Mouse (Mus musculus): ENCODE data around the gene Tmem123. TPM values are rescaled to one million over a fixed set of nuclear protein-coding genes. Genes with fewer than 3 reads are reported as not detected.

The Tmem123 gene
- total and polyA plus RNA-seq, 3 experiments, result 43.5 to 88.8 TPM; not detected in 1

DNA sequence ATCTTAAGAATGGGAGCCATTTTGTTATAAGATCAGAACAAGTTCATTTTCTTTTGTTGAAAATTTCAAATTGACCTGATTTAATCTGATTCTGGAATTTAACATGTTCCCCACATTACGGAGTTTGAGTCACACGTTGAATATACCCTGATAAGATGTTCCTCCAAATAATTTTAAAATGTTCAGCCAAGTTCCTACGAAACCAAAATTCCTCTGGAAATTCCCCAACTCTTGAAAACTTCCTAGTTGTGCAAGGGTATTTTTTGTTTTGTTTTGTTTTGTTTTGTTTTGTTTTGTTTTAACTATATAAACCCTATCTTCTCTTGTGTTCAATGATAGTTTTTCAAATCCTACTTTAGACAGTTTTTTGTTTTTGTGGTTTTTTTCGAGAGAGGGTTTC lies 64.9 kb downstream of the Tmem123 start:
- no peaks in the 10 kb centered on the region for H3K27me3 ChIP-seq (ENCODE audit: control insufficient read depth in 1 of 2, insufficient read depth in 2 of 2, low read length in 2 of 2)
- H3K4me1 ChIP-seq (ENCODE audit: control insufficient read depth in 1 of 2, insufficient read depth in 2 of 2, low read length in 2 of 2), result peaks cover 23 to 27% of the 10 kb centered on the region in 2 experiments
- no peak overlapping the region; a peak in 1 of 4 replicates for H3K4me3 ChIP-seq (ENCODE audit: control insufficient read depth in 1 of 2, insufficient read depth in 1 of 2, low read depth in 2 of 2, low read length in 2 of 2)
- no peak for TF ChIP-seq JUND (IDR thresholded peaks at IDR 0.05; ENCODE audit: low read depth, low read length)
- no peak for TF ChIP-seq CHD2 (IDR thresholded peaks at IDR 0.05; ENCODE audit: low read length)
- TF ChIP-seq CTCF (IDR thresholded peaks at IDR 0.05 in 2 of 3, conservative IDR thresholded peaks at IDR 0.05 in 1 of 3; ENCODE audit: control insufficient read depth in 1 of 3, insufficient read depth in 1 of 3, low read depth in 2 of 3, low read length in 3 of 3, poor library complexity in 1 of 3, severe bottlenecking in 1 of 3), result no peak
- no peak for TF ChIP-seq MAFK (IDR thresholded peaks at IDR 0.05; ENCODE audit: borderline replicate concordance, low read depth, low read length)
- no peak for TF ChIP-seq ZC3H11A (IDR thresholded peaks at IDR 0.05; ENCODE audit: low read depth, low read length)
- TF ChIP-seq UBTF (IDR thresholded peaks at IDR 0.05; ENCODE audit: borderline replicate concordance, insufficient read depth, low read depth, low read length), result no peak
- TF ChIP-seq ZNF384 (IDR thresholded peaks at IDR 0.05; ENCODE audit: low read depth, low read length), result no peak
- TF ChIP-seq KAT2A (conservative IDR thresholded peaks at IDR 0.05; ENCODE audit: low read depth, low read length), result no peak
- TF ChIP-seq GATA1 (IDR thresholded peaks at IDR 0.05; ENCODE audit: low read depth, low read length), result no peak
- TF ChIP-seq SMC3 (IDR thresholded peaks at IDR 0.05; ENCODE audit: low read depth, low read length), result no peak
- no peak for TF ChIP-seq BHLHE40 (IDR thresholded peaks at IDR 0.05; ENCODE audit: borderline replicate concordance, low read depth, low read length)
- peaks cover 45% of the 10 kb centered on the region for H3K79me2 ChIP-seq (ENCODE audit: control insufficient read depth, insufficient read depth, low read length, poor library complexity)
- H3K36me3 ChIP-seq (ENCODE audit: control insufficient read depth in 1 of 2, insufficient read depth in 2 of 2, low read length in 2 of 2), result peaks cover 4 to 50% of the 10 kb centered on the region in 2 experiments
- peak overlapping the region; percentile 29; the same call in 1 of the 2 replicates for H3K27ac ChIP-seq (ENCODE audit: control insufficient read depth, low read depth, low read length)
- H3K9ac ChIP-seq (ENCODE audit: control insufficient read depth, low read depth, low read length, poor library complexity, severe bottlenecking), result no peak overlapping the region
- no peak for DNase-seq (ENCODE audit: low read depth, low spot score)
- H3K9me3 ChIP-seq (replicated peaks; ENCODE audit: insufficient read depth, low read length), result no peaks in the 10 kb centered on the region

DNA sequence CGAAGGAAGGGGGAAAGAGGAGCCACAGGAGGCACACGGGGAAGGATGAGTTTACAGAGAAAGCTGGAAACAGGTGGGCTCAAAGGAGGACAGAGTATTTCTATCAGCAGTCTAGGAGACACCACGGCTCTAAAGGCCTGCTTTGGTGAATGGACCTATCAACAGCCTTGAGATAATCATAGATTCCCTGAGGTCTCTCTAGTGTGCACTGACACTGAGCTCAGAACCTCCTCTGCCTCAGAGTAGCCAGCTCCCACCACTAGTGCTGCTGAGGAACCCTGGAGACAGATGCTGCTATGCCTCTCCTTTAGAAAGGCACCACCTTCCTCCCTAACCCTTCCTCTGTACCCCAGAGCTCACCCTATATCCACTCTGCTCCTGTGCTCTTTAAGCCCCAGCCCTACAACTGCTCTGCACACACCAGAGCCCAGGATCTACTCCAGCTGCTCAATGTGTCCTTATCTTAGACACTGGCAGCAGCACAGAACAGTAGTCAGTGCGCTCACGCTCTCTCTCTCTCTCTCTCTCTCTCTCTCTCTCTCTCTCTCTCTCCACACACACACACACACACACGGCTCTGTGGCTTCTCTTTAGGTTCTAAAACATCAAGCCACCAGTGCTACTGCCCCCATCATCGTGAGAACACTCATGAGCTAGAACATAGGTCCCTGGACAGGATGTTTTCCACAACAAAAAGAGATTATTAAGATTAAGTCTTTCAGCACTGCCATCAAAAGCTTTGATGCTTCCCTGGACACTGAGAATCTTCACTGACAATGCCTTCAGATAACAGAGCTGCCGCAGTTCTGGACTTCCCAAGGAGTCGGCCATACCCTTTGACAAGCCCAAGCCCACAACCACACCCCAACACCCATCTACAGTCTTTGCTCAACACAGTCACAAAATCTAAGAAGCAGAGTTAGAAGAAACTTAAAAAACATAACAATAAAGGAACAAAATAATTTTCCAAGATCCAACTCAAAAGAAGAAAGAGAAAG lies 66.0 kb downstream of the Tmem123 start:
- peak overlapping the region; percentile 18 to 56 for H3K4me3 ChIP-seq (ENCODE audit: control insufficient read depth in 1 of 2, insufficient read depth in 1 of 2, low read depth in 2 of 2, low read length in 2 of 2)
- DNase-seq (ENCODE audit: low read depth, low spot score), result peak; percentile 94
- peak overlapping the region; percentile 7 for H3K9ac ChIP-seq (ENCODE audit: control insufficient read depth, low read depth, low read length, poor library complexity, severe bottlenecking)
- TF ChIP-seq EP300 (IDR thresholded peaks at IDR 0.05; ENCODE audit: low read depth in 1 of 2, low read length in 2 of 2), result peak; percentile 76 to 85
- TF ChIP-seq MAX (IDR thresholded peaks at IDR 0.05; ENCODE audit: low read length), result peak; percentile 79
- no peak for TF ChIP-seq UBTF (IDR thresholded peaks at IDR 0.05; ENCODE audit: borderline replicate concordance, insufficient read depth, low read depth, low read length)
- peak; percentile 47; the same call in 1 of the 2 replicates for TF ChIP-seq MEF2A (IDR thresholded peaks at IDR 0.05; ENCODE audit: extremely low read depth, insufficient replicate concordance, low read depth, low read length, poor library complexity, severe bottlenecking)
- TF ChIP-seq MAFK (IDR thresholded peaks at IDR 0.05; ENCODE audit: borderline replicate concordance, low read depth, low read length), result 0 out of 2 replicates have a peak, but pooled peaks have one; percentile 47
- TF ChIP-seq SIN3A (IDR thresholded peaks at IDR 0.05; ENCODE audit: low read length), result peak; percentile 96
- no peak for TF ChIP-seq POLR2AphosphoS2 (IDR thresholded peaks at IDR 0.05; ENCODE audit: low read length)
- TF ChIP-seq POLR2A (IDR thresholded peaks at IDR 0.05; ENCODE audit: control insufficient read depth in 1 of 2, insufficient read depth in 1 of 2, low read depth in 1 of 2, low read length in 2 of 2, poor library complexity in 1 of 2), result peak; percentile 48 to 53; a peak in 1 of 4 replicates
- TF ChIP-seq CHD2 (IDR thresholded peaks at IDR 0.05; ENCODE audit: low read length), result peak; percentile 51; the same call in 1 of the 2 replicates
- TF ChIP-seq TCF12 (IDR thresholded peaks at IDR 0.05; ENCODE audit: low read depth, low read length), result peak; percentile 77
- TF ChIP-seq MXI1 (IDR thresholded peaks at IDR 0.05; ENCODE audit: low read depth, low read length), result peak; percentile 87
- TF ChIP-seq CHD1 (IDR thresholded peaks at IDR 0.05; ENCODE audit: low read depth, low read length), result peak; percentile 88; the same call in 1 of the 2 replicates
- no peak for TF ChIP-seq POLR2AphosphoS5 (IDR thresholded peaks at IDR 0.05; ENCODE audit: borderline replicate concordance, low read depth, low read length)
- TF ChIP-seq JUND (IDR thresholded peaks at IDR 0.05; ENCODE audit: low read depth, low read length), result peak; percentile 100
- TF ChIP-seq TBP (IDR thresholded peaks at IDR 0.05; ENCODE audit: low read depth, low read length), result 0 out of 2 replicates have a peak, but pooled peaks have one; percentile 28
- peak; percentile 94 for TF ChIP-seq ETS1 (IDR thresholded peaks at IDR 0.05; ENCODE audit: low read depth, low read length)
- no peak; the same call in 1 of the 2 replicates for TF ChIP-seq KAT2A (conservative IDR thresholded peaks at IDR 0.05; ENCODE audit: low read depth, low read length)
- TF ChIP-seq RCOR1 (IDR thresholded peaks at IDR 0.05; ENCODE audit: low read depth, low read length), result no peak; the same call in none of the 2 replicates
- peak; percentile 81 for TF ChIP-seq GATA1 (IDR thresholded peaks at IDR 0.05; ENCODE audit: low read depth, low read length)
- peak; percentile 33 for TF ChIP-seq SMC3 (IDR thresholded peaks at IDR 0.05; ENCODE audit: low read depth, low read length)
- TF ChIP-seq USF2 (IDR thresholded peaks at IDR 0.05; ENCODE audit: borderline replicate concordance in 1 of 2, insufficient read depth in 1 of 2, low read depth in 1 of 2, low read length in 2 of 2), result no peak
- peak; percentile 75 for TF ChIP-seq TAL1 (IDR thresholded peaks at IDR 0.05; ENCODE audit: low read length)
- TF ChIP-seq BHLHE40 (IDR thresholded peaks at IDR 0.05; ENCODE audit: borderline replicate concordance, low read depth, low read length), result peak; percentile 56; the same call in 1 of the 2 replicates

More for the DNA sequence above, 66.0 kb downstream of the Tmem123 start:
- Histone ChIP-seq H3K4me1 (ENCODE audit: control insufficient read depth in 1 of 2, insufficient read depth in 2 of 2, low read length in 2 of 2) (peaks cover 27 to 28% of the 10 kb centered on the region in 2 experiments), H3K36me3 (ENCODE audit: control insufficient read depth in 1 of 2, insufficient read depth in 2 of 2, low read length in 2 of 2) (peaks cover 4 to 55% of the 10 kb centered on the region in 2 experiments; a peak in 3 of 4 replicates), H3K79me2 (ENCODE audit: control insufficient read depth, insufficient read depth, low read length, poor library complexity) (peaks cover 52% of the 10 kb centered on the region), H3K27ac (ENCODE audit: control insufficient read depth, low read depth, low read length) (peak overlapping the region; percentile 29), H3K27me3 (ENCODE audit: control insufficient read depth in 1 of 2, insufficient read depth in 2 of 2, low read length in 2 of 2) (no peaks in the 10 kb centered on the region), H3K9me3 (replicated peaks; ENCODE audit: insufficient read depth, low read length) (no peaks in the 10 kb centered on the region)
